Mouse (Mus musculus): Measurements from ENCODE around the gene Alpk1.

DNA sequence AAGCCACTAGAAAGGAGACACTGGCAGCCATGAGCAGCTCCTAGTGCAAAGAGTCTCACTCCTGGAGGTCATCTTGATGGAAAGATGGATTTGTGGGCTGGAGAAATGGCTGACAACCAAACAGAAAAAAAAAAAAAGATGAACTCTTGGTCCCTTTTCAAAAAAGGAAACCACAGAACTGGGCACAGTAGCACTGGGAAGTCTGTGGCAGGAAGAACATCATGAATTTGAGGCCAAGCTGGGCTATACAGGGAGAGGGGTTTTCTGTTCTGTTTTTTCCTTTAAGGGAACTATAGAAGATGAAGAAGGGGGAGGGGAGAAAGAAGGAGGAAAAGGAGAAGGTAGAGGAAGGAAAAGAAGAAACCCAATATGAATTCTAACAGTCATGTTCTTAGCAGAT, 6.7 kb upstream of the Alpk1 start:
- no peak for TF ChIP-seq MAFK (IDR thresholded peaks at IDR 0.05; ENCODE audit: insufficient read depth, low read depth, low read length)
- TF ChIP-seq ZC3H11A (IDR thresholded peaks at IDR 0.05; ENCODE audit: borderline replicate concordance, low read depth, low read length) = no peak
- TF ChIP-seq CHD2 (IDR thresholded peaks at IDR 0.05; ENCODE audit: low read depth, low read length) = no peak
- TF ChIP-seq ZNF384 (IDR thresholded peaks at IDR 0.05; ENCODE audit: low read depth, low read length) = no peak
